Comparison of ENCODE assay signal across 8 mouse cellular contexts in genomic region chr1:153424770-153425584, GRCm38 (mm10). TPM values are rescaled to one million over a fixed set of nuclear protein-coding genes. Genes with fewer than 3 reads are reported as not detected.
A peak's percentile ranks its signal among the peaks of the same experiment; 100 is the strongest.
DNase-seq lines count a peak whose midpoint lies in the region; ATAC-seq lines count a peak whose summit lies in the region.

Shcbp1l (plus strand) TSS chr1:153425162.

- no peaks in the 10 kb centered on the region for H3K9me3 ChIP-seq in hindbrain, embryonic 13.5 days

- H3K27ac ChIP-seq in hindbrain, embryonic 13.5 days: no peak within 1 kb of the TSS

- peak within 1 kb of the TSS; percentile 73 for H3K9ac ChIP-seq in hindbrain, embryonic 13.5 days

- H3K4me3 ChIP-seq in hindbrain, embryonic 13.5 days: peak within 1 kb of the TSS; percentile 51

- peak; percentile 88 for ATAC-seq in hindbrain, embryonic 13.5 days (ENCODE audit: low FRiP score)

- peaks cover 16% of the 10 kb centered on the region for H3K27me3 ChIP-seq in hindbrain, embryonic 13.5 days

- DNase-seq in T-cell, adult 2 months (ENCODE audit: low spot score): peak; percentile 74
- peak; percentile 79 to 88 for DNase-seq in cerebellum, postnatal 25 days
- peak; percentile 41 to 50 for DNase-seq in frontal cortex, postnatal 25 days (ENCODE audit: low spot score in 2 of 2)
- DNase-seq in layer of hippocampus, postnatal 25 days (ENCODE audit: extremely low spot score in 1 of 2, low spot score in 1 of 2): peak; percentile 65 to 72
- DNase-seq in lung, postnatal 14 days: peak; percentile 63
- peak; percentile 85 for DNase-seq in retina, postnatal 1 day
- DNase-seq in thymus, postnatal 4 days: peak; percentile 87

- H3K4me2 ChIP-seq in hindbrain, embryonic 13.5 days: peak within 1 kb of the TSS; percentile 92

- peaks cover 15% of the 10 kb centered on the region for H3K4me1 ChIP-seq in hindbrain, embryonic 13.5 days (replicated peaks)

- WGBS in hindbrain, embryonic 13.5 days: 2% methylated on average over 57 of the region's 60 CpGs

- no peaks in the 10 kb centered on the region for H3K36me3 ChIP-seq in hindbrain, embryonic 13.5 days

RNA-seq across cellular contexts. Expression of gene Shcbp1l, which starts in this region (rescaled TPM):
- 0.25 and 0.26 TPM in 2 replicates for polyA plus RNA-seq in hindbrain, embryonic 13.5 days (2015; fragmentation: Nextera tagmentation; extraction: Ambion mirVana)
- 1 to 10 TPM; 2.8 to 5.3 TPM for total RNA-seq in layer of hippocampus, postnatal 25 days (2021)

Comparison
In these comparisons a context has a peak if more than half of its experiments do, and no peak if none do; other contexts are left out.
1. Peak in ATAC-seq, H3K4me3 ChIP-seq, H3K9ac ChIP-seq and H3K4me2 ChIP-seq in hindbrain, embryonic 13.5 days; RNA of the gene not detected or under 1 TPM.